Mouse (Mus musculus): ENCODE data around the gene Bahd1. TPM values are rescaled to one million over a fixed set of nuclear protein-coding genes. Genes with fewer than 3 reads are reported as not detected.

The Bahd1 gene
- total and polyA plus RNA-seq, 3 experiments = 14.1 to 37.8 (median 32.1) TPM

DNA sequence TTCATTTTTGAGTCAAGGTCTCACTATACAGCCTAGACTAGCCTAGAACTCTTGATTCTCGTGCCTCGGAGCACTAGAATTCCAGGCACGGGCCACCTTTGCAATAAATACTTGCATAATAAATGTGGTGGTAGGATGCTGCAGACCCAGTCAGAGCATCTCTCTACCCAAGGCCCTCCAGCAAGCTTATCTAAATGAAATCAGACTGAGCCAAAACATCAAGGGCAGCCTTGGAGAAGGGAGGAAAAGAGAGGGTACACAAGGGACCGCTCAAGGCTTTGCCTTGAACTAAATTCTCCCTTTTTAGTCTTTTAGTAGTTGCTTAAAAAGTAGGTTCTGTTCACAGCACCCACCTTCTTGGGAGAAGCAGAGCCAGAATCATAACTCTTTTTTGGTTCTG lies 9.0 kb upstream of the Bahd1 start:
- in situ Hi-C loops (cut with MboI; ENCODE audit: low pct_ligation_motif_present, low pct_unique_long_range_greater_than_20kb, low sequenced_read_pairs) (loop anchor here (10.0 to 25.0 kb wide), 4 partner anchors 84 to 404 kb away; partner anchors contain the start of gene Srp14), dilution Hi-C loops (cut with MboI; ENCODE audit: extremely low pct_ligation_motif_present, extremely low pct_unique_long_range_greater_than_20kb, low sequenced_read_pairs) (no loop called here)
- no peaks in the 10 kb centered on the region for H3K9me3 ChIP-seq (replicated peaks; ENCODE audit: low read length)
- H3K27ac ChIP-seq (ENCODE audit: insufficient read depth, low read depth) = no peak overlapping the region
- no peak overlapping the region for H3K4me3 ChIP-seq (replicated peaks in 1 of 3; ENCODE audit: low read depth in 2 of 3, low read length in 2 of 3, poor library complexity in 1 of 3)
- H3K4me2 ChIP-seq (ENCODE audit: insufficient read depth, low read depth, poor library complexity, severe bottlenecking) = no peak overlapping the region
- TF ChIP-seq ELF1 (IDR thresholded peaks at IDR 0.05; ENCODE audit: low read depth, low read length) (no peak), SMC3 (IDR thresholded peaks at IDR 0.05; ENCODE audit: low read depth, low read length) (no peak), ZMIZ1 (IDR thresholded peaks at IDR 0.05; ENCODE audit: low read depth, low read length) (no peak)
- no peaks in the 10 kb centered on the region for H3K36me3 ChIP-seq (replicated peaks in 1 of 2; ENCODE audit: control insufficient read depth in 1 of 2, insufficient read depth in 1 of 2, low read length in 1 of 2)
- no peak overlapping the region for H3K9ac ChIP-seq (ENCODE audit: insufficient read depth, low read depth)
- H3K4me1 ChIP-seq (ENCODE audit: control insufficient read depth in 1 of 2, insufficient read depth in 2 of 2) = peaks cover 10 to 34% of the 10 kb centered on the region in 2 experiments
- DNase-seq (ENCODE audit: extremely low read depth) = no peak
- H3K79me2 ChIP-seq (replicated peaks; ENCODE audit: control insufficient read depth, extremely low read depth, insufficient read depth, poor library complexity, severe bottlenecking) = no peaks in the 10 kb centered on the region
- peaks cover 6% of the 10 kb centered on the region for H3K27me3 ChIP-seq (replicated peaks)

DNA sequence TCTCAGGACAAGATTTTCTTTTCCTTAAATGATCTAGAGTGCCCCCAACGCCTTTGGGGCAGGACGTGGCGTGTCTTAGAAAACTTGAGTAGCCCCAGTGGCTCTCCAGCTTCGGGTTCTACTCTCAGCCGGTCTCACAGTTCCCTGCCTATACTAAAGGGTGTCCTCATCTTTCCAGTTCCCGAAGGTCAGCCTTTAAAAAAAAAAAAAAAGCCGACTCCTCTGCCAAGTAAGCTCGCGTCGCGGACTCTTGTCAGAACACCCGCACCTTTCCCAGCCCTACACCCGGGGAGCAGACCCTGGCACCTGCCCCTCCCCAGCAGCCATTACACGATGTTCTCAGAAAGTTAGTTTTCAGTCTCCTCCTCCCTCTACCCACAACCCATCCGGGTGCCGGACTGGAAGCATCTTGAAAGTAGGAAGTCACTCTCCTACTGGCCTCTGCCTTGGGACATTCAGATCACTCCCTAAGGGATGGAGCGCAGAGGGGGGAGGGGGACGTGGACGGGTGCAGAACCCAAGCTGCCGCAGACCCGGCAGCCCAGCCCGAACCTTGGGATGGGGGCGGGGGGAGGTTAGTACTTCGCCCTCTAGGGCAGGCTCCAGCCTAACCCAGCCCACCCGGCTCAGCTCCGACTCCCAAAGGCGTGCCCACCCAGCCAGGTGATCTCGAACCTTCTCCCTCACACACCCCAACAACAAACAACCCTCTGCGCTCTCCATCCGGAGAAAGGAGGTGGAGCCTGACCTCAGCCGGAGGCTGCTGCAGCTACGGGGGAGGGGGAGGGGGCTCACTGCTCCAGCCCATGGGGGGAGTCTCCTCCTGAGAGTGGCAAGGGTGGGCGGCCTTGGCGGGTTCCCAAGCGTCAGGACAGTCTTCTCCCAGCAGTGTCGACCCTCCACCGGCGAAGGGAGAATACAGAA lies 3.9 kb upstream of the Bahd1 start:
- H3K79me2 ChIP-seq (replicated peaks; ENCODE audit: control insufficient read depth, extremely low read depth, insufficient read depth, poor library complexity, severe bottlenecking) = no peaks in the 10 kb centered on the region
- DNase-seq (ENCODE audit: extremely low read depth) = no peak
- H3K9ac ChIP-seq (ENCODE audit: insufficient read depth, low read depth) = peak overlapping the region; percentile 42
- dilution Hi-C loops (cut with MboI; ENCODE audit: extremely low pct_ligation_motif_present, extremely low pct_unique_long_range_greater_than_20kb, low sequenced_read_pairs) = no loop called here
- peak; percentile 44; the same call in 1 of the 2 replicates for TF ChIP-seq POLR2A (IDR thresholded peaks at IDR 0.05; ENCODE audit: low read depth, low read length)
- TF ChIP-seq JUN (IDR thresholded peaks at IDR 0.05; ENCODE audit: insufficient read depth, low read depth, low read length) = no peak
- no peak for TF ChIP-seq RCOR1 (conservative IDR thresholded peaks at IDR 0.05; ENCODE audit: low read depth, low read length)
- peak; percentile 70 for TF ChIP-seq CHD2 (IDR thresholded peaks at IDR 0.05; ENCODE audit: low read length)
- TF ChIP-seq CHD1 (IDR thresholded peaks at IDR 0.05; ENCODE audit: low read depth, low read length) = 0 out of 2 replicates have a peak, but pooled peaks have one; percentile 44
- TF ChIP-seq HCFC1 (IDR thresholded peaks at IDR 0.05; ENCODE audit: low read depth, low read length) = peak; percentile 2; the same call in 1 of the 2 replicates
- TF ChIP-seq ZMIZ1 (IDR thresholded peaks at IDR 0.05; ENCODE audit: low read depth, low read length) = no peak
- peak; percentile 54 for TF ChIP-seq ELF1 (IDR thresholded peaks at IDR 0.05; ENCODE audit: low read depth, low read length)
- peak; percentile 23; the same call in 1 of the 2 replicates for TF ChIP-seq MAZ (IDR thresholded peaks at IDR 0.05; ENCODE audit: low read depth, low read length)
- TF ChIP-seq TCF12 (IDR thresholded peaks at IDR 0.05; ENCODE audit: low read depth, low read length) = peak; percentile 36; the same call in 1 of the 2 replicates
- TF ChIP-seq SIN3A (IDR thresholded peaks at IDR 0.05; ENCODE audit: low read length) = peak; percentile 79
- no peak for TF ChIP-seq TBP (conservative IDR thresholded peaks at IDR 0.05; ENCODE audit: low read depth, low read length)
- no peaks in the 10 kb centered on the region for H3K9me3 ChIP-seq (replicated peaks; ENCODE audit: low read length)
- peaks cover 25% of the 10 kb centered on the region for H3K27me3 ChIP-seq (replicated peaks)
- H3K4me2 ChIP-seq (ENCODE audit: insufficient read depth, low read depth, poor library complexity, severe bottlenecking) = peak overlapping the region; percentile 44
- H3K4me1 ChIP-seq (ENCODE audit: control insufficient read depth in 1 of 2, insufficient read depth in 2 of 2) = peaks cover 8 to 40% of the 10 kb centered on the region in 2 experiments
- H3K27ac ChIP-seq (ENCODE audit: insufficient read depth, low read depth) = peak overlapping the region; percentile 47; the same call in 1 of the 2 replicates
- in situ Hi-C loops (cut with MboI; ENCODE audit: low pct_ligation_motif_present, low pct_unique_long_range_greater_than_20kb, low sequenced_read_pairs) = loop anchor here (10.0 to 25.0 kb wide), 4 partner anchors 79 to 409 kb away; partner anchors contain the start of gene Srp14
- H3K4me3 ChIP-seq (replicated peaks in 1 of 3; ENCODE audit: low read depth in 2 of 3, low read length in 2 of 3, poor library complexity in 1 of 3) = peak overlapping the region; percentile 50 to 71 (median 63)
- H3K36me3 ChIP-seq (replicated peaks in 1 of 2; ENCODE audit: control insufficient read depth in 1 of 2, insufficient read depth in 1 of 2, low read length in 1 of 2) = no peaks in the 10 kb centered on the region
